8 mouse cellular contexts compared by ENCODE assay signal in the genomic region with DNA sequence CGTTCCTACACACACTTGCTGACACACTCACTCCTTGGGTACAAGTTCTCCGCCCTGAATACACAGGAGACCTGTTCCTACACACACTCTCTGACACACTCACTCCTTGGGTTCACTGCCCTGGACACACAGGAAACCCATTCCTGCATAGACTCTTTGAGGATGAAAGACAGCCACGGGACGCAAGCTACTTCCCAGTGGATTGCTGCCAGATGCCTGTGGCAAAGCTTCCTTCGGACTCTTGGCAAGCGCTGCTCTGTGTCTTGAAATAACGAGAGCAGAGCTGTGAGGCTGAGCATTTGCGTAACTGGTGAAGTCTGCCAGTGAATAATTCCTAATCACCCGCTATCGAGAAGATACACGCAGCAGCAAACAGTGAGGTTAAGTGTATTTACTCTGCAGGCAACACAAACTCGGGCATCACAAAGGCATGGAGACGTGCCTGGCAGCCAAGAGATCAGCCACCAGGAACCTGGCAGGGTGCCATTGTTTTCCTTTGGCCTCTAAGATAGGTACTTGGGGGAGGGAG. TPM values are rescaled to one million over a fixed set of nuclear protein-coding genes. Genes with fewer than 3 reads are reported as not detected.
DNase-seq lines count a peak whose midpoint lies in the region; ATAC-seq and TF ChIP-seq lines count a peak whose summit lies in the region.

No protein-coding gene starts in this region.

- H3K9me3 ChIP-seq in hindbrain, postnatal 0 days (ENCODE audit: low read length): no peaks in the 10 kb centered on the region
- H3K9me3 ChIP-seq in midbrain, postnatal 0 days (ENCODE audit: low read length): no peaks in the 10 kb centered on the region

- no peak for TF ChIP-seq CTCF in hindbrain, postnatal 0 days (IDR thresholded peaks at IDR 0.05; ENCODE audit: low read depth)
- TF ChIP-seq CTCF in left cerebral cortex, adult 2 months (IDR thresholded peaks at IDR 0.05): no peak
- no peak for TF ChIP-seq CTCF in midbrain, postnatal 0 days (IDR thresholded peaks at IDR 0.05)

- intact Hi-C loops in left cerebral cortex, adult 2 months (cut with DNase I): no loop called here

- WGBS in hindbrain, postnatal 0 days: 23% methylated on average over 13 of the region's 13 CpGs
- WGBS in midbrain, postnatal 0 days: 37% methylated on average over 13 of the region's 13 CpGs

- H3K4me3 ChIP-seq in brown adipose tissue, adult 24 weeks (ENCODE audit: insufficient read depth, low read depth, low read length): no peak overlapping the region
- H3K4me3 ChIP-seq in hindbrain, postnatal 0 days (ENCODE audit: low read length): 0 out of 2 replicates have a peak overlapping the region, but pooled peaks have one; percentile 3
- H3K4me3 ChIP-seq in left cerebral cortex, adult 2 months: peak overlapping the region; percentile 22; the same call in 1 of the 2 replicates
- 0 out of 2 replicates have a peak overlapping the region, but pooled peaks have one; percentile 6 for H3K4me3 ChIP-seq in midbrain, postnatal 0 days (ENCODE audit: low read depth, low read length)

- H3K36me3 ChIP-seq in hindbrain, postnatal 0 days (ENCODE audit: insufficient read depth, low read length): peaks cover 6% of the 10 kb centered on the region; the same call in 1 of the 2 replicates
- 0 out of 2 replicates have a peak, but pooled peaks cover 5% of the 10 kb centered on the region for H3K36me3 ChIP-seq in midbrain, postnatal 0 days (ENCODE audit: insufficient read depth, low read length)

- no peaks in the 10 kb centered on the region for H3K27me3 ChIP-seq in hindbrain, postnatal 0 days (ENCODE audit: insufficient read depth, low read length)
- no peaks in the 10 kb centered on the region for H3K27me3 ChIP-seq in midbrain, postnatal 0 days (ENCODE audit: insufficient read depth, low read length)

- H3K4me2 ChIP-seq in hindbrain, postnatal 0 days (ENCODE audit: low read depth, low read length): peak overlapping the region; percentile 47
- peak overlapping the region; percentile 26 for H3K4me2 ChIP-seq in midbrain, postnatal 0 days (ENCODE audit: low read depth, low read length, poor library complexity, severe bottlenecking)

- H3K27ac ChIP-seq in brown adipose tissue, adult 24 weeks (replicated peaks; ENCODE audit: low read depth, low read length): peak overlapping the region; percentile 49
- peak overlapping the region; percentile 64 for H3K27ac ChIP-seq in hindbrain, postnatal 0 days
- H3K27ac ChIP-seq in left cerebral cortex, adult 2 months: peak overlapping the region; percentile 55; the same call in 1 of the 2 replicates
- H3K27ac ChIP-seq in midbrain, postnatal 0 days (ENCODE audit: low read depth, low read length): peak overlapping the region; percentile 69

- DNase-seq in ZHBTc4 (ENCODE audit: low read depth, low spot score): peak; percentile 49
- peak; percentile 66 to 80 for DNase-seq in frontal cortex, postnatal 36 days (ENCODE audit: low spot score in 2 of 2)
- DNase-seq in hindbrain, postnatal 0 days (ENCODE audit: low spot score): peak; percentile 88
- DNase-seq in left cerebral cortex, adult 2 months (ENCODE audit: extremely low spot score in 1 of 2, low spot score in 2 of 2): peak; percentile 47 to 59
- peak; percentile 89 for DNase-seq in midbrain, postnatal 0 days (ENCODE audit: low spot score)
- DNase-seq in urinary bladder, adult 2 months (ENCODE audit: low spot score): peak; percentile 50

- peaks cover 3% of the 10 kb centered on the region for H3K4me1 ChIP-seq in brown adipose tissue, adult 24 weeks (ENCODE audit: control insufficient read depth, insufficient read depth, insufficient read length, low read length)
- no peaks in the 10 kb centered on the region; the same call in 1 of the 2 replicates for H3K4me1 ChIP-seq in hindbrain, postnatal 0 days (ENCODE audit: insufficient read depth, low read length)
- no peaks in the 10 kb centered on the region; the same call in 1 of the 2 replicates for H3K4me1 ChIP-seq in midbrain, postnatal 0 days (ENCODE audit: insufficient read depth, low read length)

- peak; percentile 69 for ATAC-seq in hindbrain, postnatal 0 days
- ATAC-seq in midbrain, postnatal 0 days (ENCODE audit: low FRiP score): no peak
- ATAC-seq in erythroblast, adult 5-6 weeks (replicated peaks; ENCODE audit: low FRiP score, poor library complexity, severe bottlenecking): no peak

- H3K9ac ChIP-seq in hindbrain, postnatal 0 days (replicated peaks; ENCODE audit: low read length): no peak overlapping the region
- H3K9ac ChIP-seq in midbrain, postnatal 0 days (replicated peaks; ENCODE audit: low read length, poor library complexity, severe bottlenecking): no peak overlapping the region

RNA-seq across cellular contexts. Expression of gene Malsu1, which starts 23.4 kb away (rescaled TPM):
- 89.5 and 97.9 TPM in 2 replicates for polyA plus RNA-seq in brown adipose tissue, adult 24 weeks (2012; ENCODE audit: insufficient read depth, insufficient read length, missing spikeins)
- 19.9 and 53.1 TPM in 2 replicates for total RNA-seq in hindbrain, postnatal 0 days (2014; rRNA removed)
- polyA plus RNA-seq in hindbrain, postnatal 0 days (2015; fragmentation: Nextera tagmentation; extraction: Ambion mirVana): 97.4 and 99.8 TPM in 2 replicates
- 10 to 100 TPM; 25.9 to 30.6 TPM for total RNA-seq in left cerebral cortex, adult 2 months (2021)
- 32.0 and 47.7 TPM in 2 replicates for total RNA-seq in midbrain, postnatal 0 days (2014; rRNA removed)
- 90.6 and 92.3 TPM in 2 replicates for polyA plus RNA-seq in midbrain, postnatal 0 days (2015; fragmentation: Nextera tagmentation; extraction: Ambion mirVana)
- 29.2 and 31.8 TPM in 2 replicates for polyA plus RNA-seq in urinary bladder, adult 2 months (2012; rRNA removed)
- 4.8 and 14.2 TPM in 2 replicates for total RNA-seq in erythroblast, adult 5-6 weeks (2015; ENCODE audit: low replicate concordance)
- total RNA-seq in erythroblast, adult 5-6 weeks (2017; ENCODE audit: low replicate concordance): 0.77 and 2.2 TPM in 2 replicates
